Mouse (Mus musculus): ENCODE measurements around the gene Itga2b. TPM values are rescaled to one million over a fixed set of nuclear protein-coding genes. Genes with fewer than 3 reads are reported as not detected.

The Itga2b gene
- polyA plus RNA-seq (2011; ENCODE audit: insufficient read depth, insufficient read length, low read depth, missing spikeins) = 7.0 and 7.9 TPM in 2 replicates

- no peak within 1 kb of the TSS for H3K4me3 ChIP-seq (ENCODE audit: low read depth, low read length)
- no peak within 1 kb of the TSS for H3K27ac ChIP-seq (ENCODE audit: insufficient read depth, low read length)
- no peaks in the 10 kb centered on the region for H3K36me3 ChIP-seq (ENCODE audit: control insufficient read depth, insufficient read depth, low read length, poor library complexity, severe bottlenecking)
- no peaks in the 10 kb centered on the region for H3K27me3 ChIP-seq (ENCODE audit: control insufficient read depth, insufficient read depth, low read length, poor library complexity, severe bottlenecking)
- no peaks in the 10 kb centered on the region for H3K4me1 ChIP-seq (ENCODE audit: control insufficient read depth, insufficient read depth, low read length)
- H3K9me3 ChIP-seq (replicated peaks; ENCODE audit: control insufficient read depth, insufficient read depth, low read length, poor library complexity, severe bottlenecking) = no peaks in the 10 kb centered on the region
- TF ChIP-seq EP300 (IDR thresholded peaks at IDR 0.05; ENCODE audit: insufficient read depth, low read depth, low read length) (no peak), CTCF (IDR thresholded peaks at IDR 0.05; ENCODE audit: low read depth, low read length) (no peak), POLR2A (IDR thresholded peaks at IDR 0.05; ENCODE audit: insufficient read depth, low read length) (no peak)
- no peak within 1 kb of the TSS for H3K9ac ChIP-seq (ENCODE audit: low read depth, poor library complexity, severe bottlenecking)
Observed at GRCm38 (mm10) chr11:102469648-102470357, at the start of gene Itga2b. Gene Itga2b (minus strand): TSS chr11:102470122.

DNA sequence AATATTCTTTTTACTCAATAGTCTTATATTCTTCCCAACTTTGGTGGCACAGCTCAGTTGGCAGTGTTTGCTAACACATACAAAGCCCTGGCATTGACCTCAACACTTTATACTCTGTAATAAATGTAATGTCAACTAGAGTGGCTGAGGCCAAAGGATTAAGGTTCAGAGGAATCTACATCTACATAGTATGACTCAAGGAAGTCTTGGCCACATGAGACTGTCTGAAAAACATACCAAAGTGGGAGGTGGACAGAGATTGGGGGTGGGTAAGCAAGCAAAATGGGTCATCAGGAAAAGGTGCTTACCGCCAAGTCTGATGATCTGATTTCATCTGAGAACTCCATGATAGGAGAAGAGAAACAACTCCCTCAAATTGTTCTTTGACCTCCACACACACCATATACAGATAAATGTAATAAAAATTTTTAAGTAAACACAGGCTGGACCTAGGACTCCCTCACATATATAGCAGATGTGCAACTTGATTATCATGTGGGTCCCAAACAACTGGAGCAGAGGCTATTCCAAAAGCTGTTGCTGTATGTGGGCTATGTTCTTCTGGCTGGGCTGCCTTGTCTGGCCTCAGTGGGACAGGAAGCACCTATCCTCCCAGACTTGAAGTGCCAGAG is 45.0 kb upstream of the Itga2b start:
- TF ChIP-seq EP300 (IDR thresholded peaks at IDR 0.05; ENCODE audit: insufficient read depth, low read depth, low read length) = no peak
- no peak for TF ChIP-seq POLR2A (IDR thresholded peaks at IDR 0.05; ENCODE audit: insufficient read depth, low read length)
- TF ChIP-seq CTCF (IDR thresholded peaks at IDR 0.05; ENCODE audit: low read depth, low read length) = no peak
- no peak overlapping the region for H3K4me3 ChIP-seq (ENCODE audit: low read depth, low read length)
- H3K36me3 ChIP-seq (ENCODE audit: control insufficient read depth, insufficient read depth, low read length, poor library complexity, severe bottlenecking) = no peaks in the 10 kb centered on the region; the same call in 1 of the 2 replicates

DNA sequence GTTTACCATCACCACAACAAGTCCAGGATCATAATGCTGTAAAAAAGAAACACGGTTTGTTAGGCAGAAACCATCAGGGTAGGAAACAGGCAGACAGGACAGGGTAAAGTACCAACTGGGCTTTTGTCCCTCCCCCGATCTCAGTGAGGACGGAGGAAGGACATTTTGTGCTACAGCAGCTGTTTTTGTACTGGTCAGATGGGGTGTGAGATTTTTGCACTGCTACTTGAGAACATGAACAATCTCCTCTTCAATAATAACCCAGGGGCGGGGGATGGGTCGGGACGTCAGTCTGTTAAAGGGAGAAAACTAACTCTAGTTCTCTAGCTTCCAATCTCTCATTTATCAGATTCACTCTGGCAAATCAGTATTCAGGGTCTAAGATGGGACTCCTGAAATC is 40.3 kb upstream of the Itga2b start:
- no peaks in the 10 kb centered on the region for H3K27me3 ChIP-seq (ENCODE audit: control insufficient read depth, insufficient read depth, low read length, poor library complexity, severe bottlenecking)
- no peak for TF ChIP-seq EP300 (IDR thresholded peaks at IDR 0.05; ENCODE audit: insufficient read depth, low read depth, low read length)
- TF ChIP-seq POLR2A (IDR thresholded peaks at IDR 0.05; ENCODE audit: insufficient read depth, low read length) = no peak
- TF ChIP-seq CTCF (IDR thresholded peaks at IDR 0.05; ENCODE audit: low read depth, low read length) = no peak
- H3K9ac ChIP-seq (ENCODE audit: low read depth, poor library complexity, severe bottlenecking) = no peak overlapping the region
- no peak overlapping the region for H3K27ac ChIP-seq (ENCODE audit: insufficient read depth, low read length)
- H3K4me1 ChIP-seq (ENCODE audit: control insufficient read depth, insufficient read depth, low read length) = peaks cover 3% of the 10 kb centered on the region
- peaks cover 3% of the 10 kb centered on the region for H3K36me3 ChIP-seq (ENCODE audit: control insufficient read depth, insufficient read depth, low read length, poor library complexity, severe bottlenecking)
- H3K4me3 ChIP-seq (ENCODE audit: low read depth, low read length) = no peak overlapping the region
- no peaks in the 10 kb centered on the region for H3K9me3 ChIP-seq (replicated peaks; ENCODE audit: control insufficient read depth, insufficient read depth, low read length, poor library complexity, severe bottlenecking)

More for the DNA sequence above, 45.0 kb upstream of the Itga2b start:
- H3K4me1 ChIP-seq (ENCODE audit: control insufficient read depth, insufficient read depth, low read length) = peaks cover 3% of the 10 kb centered on the region
- H3K27ac ChIP-seq (ENCODE audit: insufficient read depth, low read length) = no peak overlapping the region
- H3K9me3 ChIP-seq (replicated peaks; ENCODE audit: control insufficient read depth, insufficient read depth, low read length, poor library complexity, severe bottlenecking) = no peaks in the 10 kb centered on the region
- no peaks in the 10 kb centered on the region for H3K27me3 ChIP-seq (ENCODE audit: control insufficient read depth, insufficient read depth, low read length, poor library complexity, severe bottlenecking)
- H3K9ac ChIP-seq (ENCODE audit: low read depth, poor library complexity, severe bottlenecking) = no peak overlapping the region

- TF ChIP-seq CTCF (IDR thresholded peaks at IDR 0.05; ENCODE audit: low read depth, low read length) (no peak), EP300 (IDR thresholded peaks at IDR 0.05; ENCODE audit: insufficient read depth, low read depth, low read length) (no peak), POLR2A (IDR thresholded peaks at IDR 0.05; ENCODE audit: insufficient read depth, low read length) (no peak)
- Histone ChIP-seq H3K27me3 (ENCODE audit: control insufficient read depth, insufficient read depth, low read length, poor library complexity, severe bottlenecking) (no peaks in the 10 kb centered on the region), H3K4me1 (ENCODE audit: control insufficient read depth, insufficient read depth, low read length) (no peaks in the 10 kb centered on the region), H3K36me3 (ENCODE audit: control insufficient read depth, insufficient read depth, low read length, poor library complexity, severe bottlenecking) (peaks cover 22% of the 10 kb centered on the region), H3K4me3 (ENCODE audit: low read depth, low read length) (no peak overlapping the region), H3K9ac (ENCODE audit: low read depth, poor library complexity, severe bottlenecking) (no peak overlapping the region), H3K27ac (ENCODE audit: insufficient read depth, low read length) (no peak overlapping the region), H3K9me3 (replicated peaks; ENCODE audit: control insufficient read depth, insufficient read depth, low read length, poor library complexity, severe bottlenecking) (no peaks in the 10 kb centered on the region)
Observed at GRCm38 (mm10) chr11:102496732-102497131, 26.8 kb upstream of the Itga2b start.

DNA sequence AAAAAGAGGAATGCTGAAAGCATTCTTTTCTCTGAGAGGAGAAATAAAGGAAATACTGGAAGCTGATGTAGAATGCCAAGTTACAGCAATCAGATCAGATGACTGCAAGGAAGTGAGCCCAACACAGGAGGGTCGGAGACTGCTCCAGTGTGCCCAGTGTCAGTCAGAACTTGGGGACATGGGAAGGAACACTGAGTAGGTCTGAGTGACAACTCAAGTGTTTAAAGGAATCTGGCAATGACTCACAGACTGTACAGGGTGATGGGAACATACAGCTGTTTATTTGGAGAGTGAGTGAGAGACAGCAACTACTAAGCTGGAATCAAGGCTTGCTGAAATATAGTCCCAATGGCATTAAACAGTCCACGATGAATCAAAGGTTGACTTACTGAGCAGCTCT is 26.3 kb upstream of the Itga2b start:
- H3K27me3 ChIP-seq (ENCODE audit: control insufficient read depth, insufficient read depth, low read length, poor library complexity, severe bottlenecking) = no peaks in the 10 kb centered on the region
- H3K9ac ChIP-seq (ENCODE audit: low read depth, poor library complexity, severe bottlenecking) = no peak overlapping the region
- peaks cover 22% of the 10 kb centered on the region for H3K36me3 ChIP-seq (ENCODE audit: control insufficient read depth, insufficient read depth, low read length, poor library complexity, severe bottlenecking)
- no peaks in the 10 kb centered on the region for H3K9me3 ChIP-seq (replicated peaks; ENCODE audit: control insufficient read depth, insufficient read depth, low read length, poor library complexity, severe bottlenecking)
- TF ChIP-seq POLR2A (IDR thresholded peaks at IDR 0.05; ENCODE audit: insufficient read depth, low read length) (no peak), CTCF (IDR thresholded peaks at IDR 0.05; ENCODE audit: low read depth, low read length) (no peak), EP300 (IDR thresholded peaks at IDR 0.05; ENCODE audit: insufficient read depth, low read depth, low read length) (no peak)
- H3K4me1 ChIP-seq (ENCODE audit: control insufficient read depth, insufficient read depth, low read length) = no peaks in the 10 kb centered on the region
- no peak overlapping the region for H3K4me3 ChIP-seq (ENCODE audit: low read depth, low read length)
- H3K27ac ChIP-seq (ENCODE audit: insufficient read depth, low read length) = no peak overlapping the region

- H3K4me1 ChIP-seq (ENCODE audit: control insufficient read depth, insufficient read depth, low read length) = no peaks in the 10 kb centered on the region
- TF ChIP-seq CTCF (IDR thresholded peaks at IDR 0.05; ENCODE audit: low read depth, low read length) (no peak), EP300 (IDR thresholded peaks at IDR 0.05; ENCODE audit: insufficient read depth, low read depth, low read length) (no peak), POLR2A (IDR thresholded peaks at IDR 0.05; ENCODE audit: insufficient read depth, low read length) (no peak)
- H3K36me3 ChIP-seq (ENCODE audit: control insufficient read depth, insufficient read depth, low read length, poor library complexity, severe bottlenecking) = peaks cover 21% of the 10 kb centered on the region
Observed at GRCm38 (mm10) chr11:102495742-102496141, 25.8 kb upstream of the Itga2b start.

More at GRCm38 (mm10) chr11:102495742-102496141, 25.8 kb upstream of the Itga2b start:
- H3K27me3 ChIP-seq (ENCODE audit: control insufficient read depth, insufficient read depth, low read length, poor library complexity, severe bottlenecking) = no peaks in the 10 kb centered on the region
- no peaks in the 10 kb centered on the region for H3K9me3 ChIP-seq (replicated peaks; ENCODE audit: control insufficient read depth, insufficient read depth, low read length, poor library complexity, severe bottlenecking)
- no peak overlapping the region for H3K4me3 ChIP-seq (ENCODE audit: low read depth, low read length)
- H3K9ac ChIP-seq (ENCODE audit: low read depth, poor library complexity, severe bottlenecking) = no peak overlapping the region
- no peak overlapping the region for H3K27ac ChIP-seq (ENCODE audit: insufficient read depth, low read length)
